Mouse (Mus musculus) layer of hippocampus, adult 2 months (tissue): ENCODE results near the gene Timeless. TPM values are rescaled to one million over a fixed set of nuclear protein-coding genes. Genes with fewer than 3 reads are reported as not detected.
A peak's percentile ranks its signal among the peaks of the same experiment; 100 is the strongest.
"Not testable (repeated sequence)": the region's sequence is repeated elsewhere in the genome, so short reads cannot be mapped to it uniquely, and the experiment has no call there.

Source experiments
- DNase-seq, 2 experiments: peaks; one replicate each; pipeline ENCODE4 v3.0.0; 2022; ENCODE audit warnings: low spot score in 2 of 2
- H3K27ac ChIP-seq: fragments of 200-600 bp; 2 replicates; pipeline ENCODE4 v1.8.1; 2022
- H3K4me3 ChIP-seq: fragments of 200-600 bp; 2 replicates; pipeline ENCODE4 v1.8.1; 2022; ENCODE audit warnings: mild to moderate bottlenecking
- CTCF ChIP-seq: fragments of 200-600 bp; conservative IDR thresholded peaks from 2 replicates; pipeline ENCODE4 v1.8.1; 2022; ENCODE audit warnings: antibody characterized with exemption, mild to moderate bottlenecking, moderate library complexity
- total RNA-seq, 2 experiments: library from RNA; stranded (reverse); gene quantifications; 2 replicates each; pipeline ENCODE4 v1.2.3; 2021

Timeless gene
- total RNA-seq, 2 experiments from 2014 or later: 5.4 to 6.4 TPM

- peak overlapping the region; percentile 89; the same call in 1 of the 2 replicates for H3K27ac ChIP-seq
- H3K4me3 ChIP-seq: peak overlapping the region; percentile 99
- TF ChIP-seq CTCF: no peak
- DNase-seq: no peak
These were observed 37.5 kb downstream of the Timeless start for GRCm38 (mm10) chr10:128269206-128269910.

- Histone ChIP-seq H3K4me3 (peak within 1 kb of the TSS; percentile 99), H3K27ac (peak within 1 kb of the TSS; percentile 92)
- DNase-seq: peak; percentile 96 to 98
- no peak for TF ChIP-seq CTCF
These were observed 38.5 kb downstream of the Timeless start, which contains the start of gene Stat2 for GRCm38 (mm10) chr10:128270287-128270841. Gene Stat2, plus strand, starts transcription at chr10:128270559.

GRCm38 (mm10) chr10:128270866-128271265, 39.0 kb downstream of the Timeless start:
- Histone ChIP-seq H3K27ac (peak overlapping the region; percentile 92), H3K4me3 (peak overlapping the region; percentile 99)
- DNase-seq: no peak
- TF ChIP-seq CTCF: peak; percentile 57

GRCm38 (mm10) chr10:128271883-128272282, 40.0 kb downstream of the Timeless start:
- H3K27ac ChIP-seq: no peak overlapping the region
- peak; percentile 53 for TF ChIP-seq CTCF
- no peak overlapping the region for H3K4me3 ChIP-seq
- DNase-seq: no peak

- not testable (repeated sequence) for H3K27ac ChIP-seq, H3K4me3 ChIP-seq, DNase-seq
- peak; percentile 38 for TF ChIP-seq CTCF
These were observed 41.1 kb downstream of the Timeless start for GRCm38 (mm10) chr10:128272819-128273439.

- H3K27ac ChIP-seq, H3K4me3 ChIP-seq, DNase-seq: not testable (repeated sequence)
These were observed 43.5 kb downstream of the Timeless start for GRCm38 (mm10) chr10:128275374-128275773.

GRCm38 (mm10) chr10:128278158-128278557, 46.3 kb downstream of the Timeless start:
- no peak overlapping the region for H3K27ac ChIP-seq
- no peak for DNase-seq
- no peak for TF ChIP-seq CTCF

GRCm38 (mm10) chr10:128280943-128281342, 49.1 kb downstream of the Timeless start:
- Histone ChIP-seq H3K4me3 (no peak overlapping the region), H3K27ac (no peak overlapping the region)
- no peak for DNase-seq
- TF ChIP-seq CTCF: no peak

More at GRCm38 (mm10) chr10:128278158-128278557, 46.3 kb downstream of the Timeless start:
- H3K4me3 ChIP-seq: no peak overlapping the region

- no peak overlapping the region for H3K27ac ChIP-seq
- TF ChIP-seq CTCF: no peak
- DNase-seq: no peak
- H3K4me3 ChIP-seq: no peak overlapping the region
These were observed 49.8 kb downstream of the Timeless start for GRCm38 (mm10) chr10:128281682-128282081.

GRCm38 (mm10) chr10:128282886-128283450, 51.1 kb downstream of the Timeless start:
- no peak for DNase-seq
- Histone ChIP-seq H3K27ac (no peak overlapping the region), H3K4me3 (no peak overlapping the region)
- TF ChIP-seq CTCF: no peak

GRCm38 (mm10) chr10:128283604-128284579, 52.0 kb downstream of the Timeless start:
- Histone ChIP-seq H3K4me3 (no peak overlapping the region), H3K27ac (no peak overlapping the region)
- TF ChIP-seq CTCF: peak; percentile 86
- peak in 1 of 2 experiments; percentile 68 for DNase-seq

- peak overlapping the region; percentile 39; the same call in 1 of the 2 replicates for H3K27ac ChIP-seq
- DNase-seq, H3K4me3 ChIP-seq: not testable (repeated sequence)
These were observed 58.7 kb downstream of the Timeless start for GRCm38 (mm10) chr10:128290594-128290993.
